Mouse (Mus musculus): ENCODE measurements around the gene Cux2.

Cux2 gene

DNA sequence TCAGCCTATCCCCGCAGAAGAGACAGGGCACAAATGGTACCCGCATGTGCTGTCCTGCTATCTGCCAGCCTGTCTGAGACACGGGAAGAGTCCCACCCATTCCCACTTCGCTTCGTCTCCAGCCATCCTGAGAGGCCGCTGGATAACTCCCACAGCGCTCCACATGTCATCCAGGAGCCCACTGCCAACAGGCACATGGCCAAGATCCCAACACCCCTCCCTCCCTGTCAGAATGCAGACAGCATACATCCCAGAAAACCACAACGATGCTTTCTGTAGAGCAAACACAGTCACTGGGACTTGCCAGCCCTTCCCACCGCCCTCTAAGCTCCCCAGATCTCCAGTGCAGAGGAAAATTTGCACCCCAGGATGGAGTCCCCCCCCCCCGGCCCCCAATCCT lies 90.2 kb downstream of the Cux2 start:
- peak; percentile 52 for DNase-seq

- DNase-seq: no peak
These were observed 91.4 kb downstream of the Cux2 start for GRCm38 (mm10) chr5:121958551-121958950.

DNA sequence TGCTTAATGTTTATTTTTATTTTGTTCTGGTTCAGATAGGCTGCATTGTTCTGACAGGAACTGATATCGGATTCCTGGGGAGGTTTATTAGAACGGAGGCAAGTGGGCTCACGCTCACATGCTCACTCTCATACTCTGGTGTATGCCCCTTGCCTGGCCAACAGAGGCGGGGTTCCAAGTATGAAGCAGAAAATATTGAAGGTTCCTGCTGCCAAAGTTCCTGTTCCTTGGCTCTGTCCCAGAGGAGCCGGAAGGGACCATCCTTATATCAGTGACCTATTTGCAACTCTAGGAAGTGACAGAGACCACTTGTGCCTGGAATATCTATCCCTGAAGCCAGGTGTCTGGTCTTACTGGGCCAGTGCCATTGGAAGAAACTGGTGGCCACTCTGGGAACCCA lies 94.1 kb downstream of the Cux2 start:
- no peak for DNase-seq

DNA sequence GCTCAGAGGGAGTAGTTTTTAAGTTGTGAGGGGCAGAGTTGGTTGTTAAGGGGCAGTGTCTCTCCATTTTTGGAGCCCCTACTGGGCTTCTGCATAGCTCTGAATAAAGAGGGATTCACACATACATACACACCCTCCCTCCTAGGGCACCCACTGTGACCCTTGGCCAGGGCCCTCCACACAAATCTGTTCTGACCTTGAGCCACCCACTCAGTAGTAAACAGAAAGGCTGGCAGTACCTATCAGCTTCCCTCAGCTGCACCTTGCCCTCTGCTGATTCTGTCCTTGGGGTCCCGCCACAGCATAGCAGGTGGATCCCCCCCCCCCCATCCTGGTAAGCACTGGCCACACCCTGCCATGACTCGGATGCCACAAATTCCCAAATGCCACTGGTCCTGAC lies 99.7 kb downstream of the Cux2 start:
- DNase-seq: no peak

- DNase-seq: no peak
These were observed 100.9 kb downstream of the Cux2 start for GRCm38 (mm10) chr5:121949050-121949443.

GRCm38 (mm10) chr5:121948302-121949049 lies 101.4 kb downstream of the Cux2 start:
- peak; percentile 72 for DNase-seq

DNA sequence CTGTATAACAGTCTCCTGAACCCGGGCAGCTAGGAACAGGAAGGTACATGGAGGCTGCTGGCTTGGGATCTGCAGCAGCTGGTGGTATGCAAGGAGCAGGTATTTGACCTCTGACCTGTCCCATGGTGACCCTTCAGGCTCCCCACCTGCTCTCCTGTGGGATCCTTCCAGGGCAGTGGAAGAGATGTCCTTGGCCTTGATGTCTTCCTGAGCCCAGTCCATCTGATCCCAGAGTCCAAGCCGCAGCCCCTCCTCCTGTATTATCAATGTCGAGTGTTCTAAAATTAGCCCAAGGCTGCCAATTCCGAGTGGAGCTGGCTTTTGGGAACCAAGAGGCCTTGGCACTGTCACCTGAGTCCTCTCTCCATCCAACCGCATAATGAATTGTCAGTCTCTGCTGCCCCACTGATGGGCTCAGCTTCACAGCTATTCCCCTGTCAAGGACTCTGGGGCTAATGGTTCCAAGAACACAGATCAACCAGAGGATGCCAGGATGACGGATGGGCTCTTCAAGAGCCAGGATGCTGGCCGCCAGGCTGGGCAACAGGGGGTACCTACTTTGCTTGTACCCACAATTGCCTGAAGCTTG lies 103.2 kb downstream of the Cux2 start:
- no peak for DNase-seq

DNA sequence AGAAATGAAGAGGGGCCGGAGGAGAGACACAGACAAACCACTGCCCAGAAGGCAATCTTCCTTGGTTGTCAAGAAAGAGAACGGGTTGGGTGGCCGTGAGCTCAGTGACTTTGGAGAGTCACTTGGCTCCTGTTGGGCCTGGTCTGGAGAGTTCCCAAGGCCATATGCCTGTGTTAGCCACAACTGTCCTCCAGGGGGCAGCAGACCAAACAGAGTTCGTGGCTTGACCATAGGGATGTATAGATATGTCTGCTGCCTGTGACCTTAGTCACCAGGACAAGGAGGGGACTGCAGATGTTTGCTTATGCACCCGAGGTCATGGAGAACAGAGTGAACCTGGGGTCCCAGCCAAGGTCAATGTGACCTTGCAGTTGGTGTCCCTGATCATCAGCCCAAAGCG lies 104.1 kb downstream of the Cux2 start:
- peak; percentile 32 for DNase-seq

- no peak for DNase-seq
These were observed 105.7 kb downstream of the Cux2 start for GRCm38 (mm10) chr5:121944021-121944790.

- DNase-seq: no peak
These were observed 106.4 kb downstream of the Cux2 start for GRCm38 (mm10) chr5:121943472-121943871.

DNA sequence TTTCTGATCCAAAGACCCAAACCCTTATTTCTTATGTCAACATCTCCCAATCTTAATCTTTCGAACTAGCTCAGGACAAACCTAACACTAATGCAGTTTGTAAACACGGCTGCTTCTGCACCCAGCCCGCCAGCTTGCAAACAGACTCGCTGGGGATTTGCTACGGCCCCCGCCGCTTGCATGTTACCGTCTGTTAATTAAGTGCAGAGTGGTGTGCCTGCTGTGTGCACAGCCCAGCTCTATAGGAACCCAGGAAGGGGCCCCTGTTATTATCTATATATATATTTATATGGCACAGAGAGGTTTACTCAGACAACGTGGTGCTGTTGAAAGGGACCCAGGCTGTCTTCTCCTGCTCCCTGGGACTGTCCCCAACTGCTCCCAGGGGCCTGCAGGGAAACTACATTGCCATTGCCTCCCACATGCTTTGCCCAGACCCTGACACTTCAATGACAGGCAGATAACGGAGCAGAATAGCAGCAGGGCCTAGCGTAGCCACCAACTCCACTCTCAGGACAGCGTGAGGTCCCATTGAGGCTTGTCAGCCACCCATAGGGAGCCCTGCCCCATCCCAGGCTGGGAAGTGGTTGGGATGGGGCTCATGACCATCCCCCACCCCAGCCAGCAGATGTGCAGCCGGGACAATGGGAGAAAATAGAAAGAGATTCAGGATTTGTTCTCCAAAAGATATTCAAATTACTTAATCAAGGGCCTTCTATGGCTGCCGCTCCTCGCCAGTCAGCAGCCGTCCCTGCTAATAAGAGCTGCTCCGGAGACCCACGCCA lies 111.6 kb downstream of the Cux2 start:
- DNase-seq: no peak

DNA sequence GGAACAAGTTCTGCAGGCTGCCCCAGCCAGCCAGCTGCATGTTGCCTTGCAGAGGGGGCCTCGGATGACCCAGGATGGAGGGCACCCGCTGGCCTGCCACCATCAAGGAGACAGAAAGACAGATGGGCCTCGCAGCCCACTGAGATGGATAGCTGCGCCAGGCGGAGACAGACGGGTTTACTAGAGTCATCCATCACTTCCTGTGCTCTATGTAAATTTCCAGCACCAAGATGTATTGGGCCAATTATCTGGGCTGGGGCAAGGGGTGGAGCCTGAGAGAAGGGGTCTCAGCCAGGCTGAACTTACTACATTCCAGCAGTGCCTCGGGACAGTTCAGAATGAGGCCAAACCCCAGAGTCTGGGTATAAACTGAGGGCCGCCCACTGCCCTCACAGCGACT lies 119.6 kb downstream of the Cux2 start:
- DNase-seq: no peak

DNA sequence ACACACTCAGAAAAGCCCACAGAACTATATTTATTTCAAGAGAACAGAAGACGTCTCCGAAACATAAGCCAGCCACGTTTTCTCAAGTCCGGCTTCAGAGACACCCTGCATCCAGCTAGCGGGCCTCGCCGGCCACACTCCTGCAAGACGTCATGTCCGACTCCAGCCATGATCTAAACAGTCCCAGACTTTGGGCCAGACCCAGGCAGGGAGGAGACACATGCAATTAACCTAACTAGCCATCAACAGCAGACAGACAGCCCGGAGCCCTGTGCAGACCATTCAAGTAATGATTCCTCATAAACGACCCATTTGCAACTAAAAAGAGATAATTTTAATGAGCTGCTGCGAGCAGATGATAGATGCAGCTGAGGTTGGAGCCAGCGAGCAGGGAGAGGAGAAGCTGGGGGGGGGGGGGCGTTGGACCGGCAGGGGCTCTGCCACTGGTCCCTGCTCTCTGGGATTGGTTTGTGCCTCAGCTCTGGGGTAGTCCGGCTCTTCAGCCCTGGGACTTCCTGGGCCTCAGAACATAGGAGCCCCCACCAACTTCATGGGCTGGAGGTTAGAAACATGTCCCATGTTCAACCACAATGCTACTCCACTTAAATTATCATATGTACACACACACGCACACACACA lies 121.4 kb downstream of the Cux2 start:
- no peak for DNase-seq

- DNase-seq: no peak
These were observed 123.4 kb downstream of the Cux2 start for GRCm38 (mm10) chr5:121926543-121926814.

GRCm38 (mm10) chr5:121925751-121926542 lies 124.0 kb downstream of the Cux2 start:
- DNase-seq: no peak

- DNase-seq: peak; percentile 77
These were observed 124.6 kb downstream of the Cux2 start for GRCm38 (mm10) chr5:121925291-121925690.

GRCm38 (mm10) chr5:121924423-121924822 lies 125.5 kb downstream of the Cux2 start:
- no peak for DNase-seq

DNA sequence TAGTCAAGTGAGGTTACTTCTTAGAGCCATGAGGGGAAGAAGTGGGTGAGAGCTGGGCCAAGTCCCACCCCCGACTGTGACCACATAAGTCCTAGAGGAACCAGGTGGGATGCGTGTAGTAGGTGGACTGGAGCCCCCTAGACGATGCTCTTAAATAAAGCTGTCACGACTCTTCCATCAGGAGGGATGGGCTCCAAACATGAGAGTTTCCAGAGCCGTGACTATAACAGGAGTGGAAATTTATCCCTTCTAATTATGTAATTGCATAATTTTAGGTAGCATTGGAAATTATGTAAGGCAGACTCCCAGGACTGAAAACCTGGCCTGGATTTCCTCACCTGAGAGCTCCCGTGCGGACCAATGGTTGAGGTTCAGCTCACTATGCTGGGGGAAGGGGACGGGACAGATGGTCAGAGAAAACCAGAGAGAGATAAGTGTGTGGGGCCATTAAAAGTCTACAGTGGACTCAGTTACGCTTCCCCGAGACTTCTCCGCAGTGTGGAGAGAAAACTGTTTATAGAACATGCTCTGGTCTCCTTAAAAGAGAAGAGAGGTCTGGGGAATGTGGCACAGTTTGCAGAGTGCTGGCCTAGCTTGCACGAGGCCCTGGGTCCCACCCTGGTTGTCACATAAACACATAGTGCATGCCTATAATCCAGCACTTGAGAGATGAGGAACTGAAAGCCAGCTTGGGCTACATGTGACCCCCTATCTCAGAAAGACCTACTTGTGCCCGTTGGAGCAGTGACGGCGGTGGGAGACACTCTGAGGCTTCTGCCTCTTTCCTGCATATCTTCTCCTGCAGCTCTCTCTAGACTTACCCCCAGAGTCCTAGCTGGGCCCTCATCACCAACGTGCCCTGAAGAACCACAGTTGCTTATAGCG lies 126.7 kb downstream of the Cux2 start:
- no peak for DNase-seq

DNA sequence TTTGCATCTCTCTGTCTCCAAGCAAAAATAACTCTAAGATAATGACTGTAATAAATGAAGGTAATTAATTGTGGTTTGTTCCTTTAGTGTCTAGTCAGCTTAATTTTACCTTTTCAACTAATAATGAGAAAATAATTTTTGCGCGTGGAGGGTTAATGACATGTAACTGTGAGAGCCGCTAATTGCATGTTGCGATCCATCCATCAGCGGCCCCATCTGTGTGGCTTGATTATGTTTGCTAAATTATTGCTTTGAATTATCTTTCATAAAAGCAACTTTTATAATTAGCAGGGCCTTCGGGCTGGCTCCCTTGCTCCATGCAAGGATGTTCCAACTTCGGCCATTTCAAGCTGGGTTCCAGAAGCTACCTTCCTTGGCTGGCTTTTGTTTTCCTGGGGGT lies 130.7 kb downstream of the Cux2 start:
- no peak for DNase-seq

- DNase-seq: no peak
These were observed 133.1 kb downstream of the Cux2 start for GRCm38 (mm10) chr5:121916813-121917212.

DNA sequence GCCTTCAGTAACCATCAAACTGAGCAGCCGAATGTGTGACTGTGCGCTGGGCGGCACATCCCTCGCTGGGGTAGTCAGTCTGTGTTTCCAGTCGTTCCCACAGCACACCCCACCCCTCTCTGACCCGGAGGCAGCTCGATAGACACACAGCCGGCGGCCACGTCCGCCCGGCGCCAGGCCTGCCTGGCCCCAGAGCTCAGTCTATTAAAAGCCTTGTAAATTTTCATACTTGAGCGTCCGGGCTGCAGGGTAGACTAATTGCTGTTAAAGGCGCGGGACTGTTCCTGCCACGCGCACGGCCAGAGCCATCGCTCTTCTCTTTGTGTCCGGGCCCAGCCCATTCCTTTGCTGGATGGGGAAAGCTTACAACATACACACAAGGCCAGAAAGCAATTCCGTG lies 135.9 kb downstream of the Cux2 start:
- no peak for DNase-seq
